Mouse (Mus musculus): Measurements from ENCODE around the gene Pitpnm1. TPM values are rescaled to one million over a fixed set of nuclear protein-coding genes. Genes with fewer than 3 reads are reported as not detected.

The Pitpnm1 gene
- polyA plus RNA-seq, 1 experiment from 2014 or later, result 18.9 TPM

- Histone ChIP-seq H3K4me2 (replicated peaks; ENCODE audit: low read depth, low read length) (no peak within 1 kb of the TSS), H3K36me3 (ENCODE audit: insufficient read depth, low read length) (peaks cover 13% of the 10 kb centered on the region; the same call in 1 of the 2 replicates), H3K27me3 (replicated peaks; ENCODE audit: insufficient read depth, low read length) (no peaks in the 10 kb centered on the region), H3K9ac (replicated peaks; ENCODE audit: low read depth) (no peak within 1 kb of the TSS), H3K27ac (ENCODE audit: low read length) (no peak within 1 kb of the TSS), H3K4me1 (ENCODE audit: insufficient read depth, low read depth, low read length) (peaks cover 6% of the 10 kb centered on the region; the same call in 1 of the 2 replicates), H3K4me3 (ENCODE audit: low read depth, low read length) (no peak within 1 kb of the TSS), H3K9me3 (ENCODE audit: low read length) (no peaks in the 10 kb centered on the region)
- DNase-seq (ENCODE audit: low spot score) (no peak), ATAC-seq (no peak)
- 60% methylated on average over 11 of the region's 11 CpGs for WGBS
- TF ChIP-seq EP300 (IDR thresholded peaks at IDR 0.05), result no peak
- TF ChIP-seq CTCF (IDR thresholded peaks at IDR 0.05), result no peak
Observed at GRCm38 (mm10) chr19:4153232-4153654, 53.4 kb downstream of the Pitpnm1 start, which contains the start of gene Ptprcap. Ptprcap (plus strand) TSS chr19:4153604.

- 67% methylated on average over 13 of the region's 13 CpGs for WGBS
- no peaks in the 10 kb centered on the region for H3K4me1 ChIP-seq (ENCODE audit: insufficient read depth, low read depth, low read length)
- no peak for TF ChIP-seq EP300 (IDR thresholded peaks at IDR 0.05)
- no peak for TF ChIP-seq CTCF (IDR thresholded peaks at IDR 0.05)
- H3K4me2 ChIP-seq (replicated peaks; ENCODE audit: low read depth, low read length), result no peak overlapping the region
- no peaks in the 10 kb centered on the region for H3K9me3 ChIP-seq (ENCODE audit: low read length)
- no peak for ATAC-seq
- H3K36me3 ChIP-seq (ENCODE audit: insufficient read depth, low read length), result peaks cover 23% of the 10 kb centered on the region
- no peak for DNase-seq (ENCODE audit: low spot score)
- H3K4me3 ChIP-seq (ENCODE audit: low read depth, low read length), result no peak overlapping the region
- no peak overlapping the region for H3K9ac ChIP-seq (replicated peaks; ENCODE audit: low read depth)
- H3K27ac ChIP-seq (ENCODE audit: low read length), result 0 out of 2 replicates have a peak overlapping the region, but pooled peaks have one; percentile 26
- no peaks in the 10 kb centered on the region for H3K27me3 ChIP-seq (replicated peaks; ENCODE audit: insufficient read depth, low read length)
Observed at GRCm38 (mm10) chr19:4154437-4155222, 54.8 kb downstream of the Pitpnm1 start.

GRCm38 (mm10) chr19:4155223-4156072 is 55.6 kb downstream of the Pitpnm1 start:
- Histone ChIP-seq H3K27me3 (replicated peaks; ENCODE audit: insufficient read depth, low read length) (no peaks in the 10 kb centered on the region), H3K4me3 (ENCODE audit: low read depth, low read length) (no peak overlapping the region), H3K27ac (ENCODE audit: low read length) (no peak overlapping the region), H3K4me2 (replicated peaks; ENCODE audit: low read depth, low read length) (no peak overlapping the region), H3K36me3 (ENCODE audit: insufficient read depth, low read length) (peaks cover 25% of the 10 kb centered on the region), H3K9me3 (ENCODE audit: low read length) (no peaks in the 10 kb centered on the region), H3K9ac (replicated peaks; ENCODE audit: low read depth) (no peak overlapping the region), H3K4me1 (ENCODE audit: insufficient read depth, low read depth, low read length) (no peaks in the 10 kb centered on the region)
- DNase-seq (ENCODE audit: low spot score) (no peak), ATAC-seq (no peak)
- TF ChIP-seq CTCF (IDR thresholded peaks at IDR 0.05), result no peak
- no peak for TF ChIP-seq EP300 (IDR thresholded peaks at IDR 0.05)
- WGBS, result 74% methylated on average over 6 of the region's 6 CpGs

- no peak for DNase-seq (ENCODE audit: low spot score)
- no peak for ATAC-seq
- no peak for TF ChIP-seq CTCF (IDR thresholded peaks at IDR 0.05)
- TF ChIP-seq EP300 (IDR thresholded peaks at IDR 0.05), result no peak
- H3K9me3 ChIP-seq (ENCODE audit: low read length), result no peaks in the 10 kb centered on the region
- H3K4me3 ChIP-seq (ENCODE audit: low read depth, low read length), result no peak overlapping the region
- H3K4me1 ChIP-seq (ENCODE audit: insufficient read depth, low read depth, low read length), result no peaks in the 10 kb centered on the region
- no peak overlapping the region for H3K27ac ChIP-seq (ENCODE audit: low read length)
- H3K27me3 ChIP-seq (replicated peaks; ENCODE audit: insufficient read depth, low read length), result no peaks in the 10 kb centered on the region
- H3K9ac ChIP-seq (replicated peaks; ENCODE audit: low read depth), result no peak overlapping the region
- peaks cover 29% of the 10 kb centered on the region; the same call in 1 of the 2 replicates for H3K36me3 ChIP-seq (ENCODE audit: insufficient read depth, low read length)
- whole genome bisulfite sequencing, result 79% methylated on average over 18 of the region's 20 CpGs
- H3K4me2 ChIP-seq (replicated peaks; ENCODE audit: low read depth, low read length), result no peak overlapping the region
Observed at GRCm38 (mm10) chr19:4156073-4156579, 56.3 kb downstream of the Pitpnm1 start.

GRCm38 (mm10) chr19:4156771-4157170 is 57.0 kb downstream of the Pitpnm1 start:
- Histone ChIP-seq H3K4me3 (ENCODE audit: low read depth, low read length) (no peak overlapping the region), H3K9me3 (ENCODE audit: low read length) (no peaks in the 10 kb centered on the region), H3K9ac (replicated peaks; ENCODE audit: low read depth) (no peak overlapping the region), H3K4me1 (ENCODE audit: insufficient read depth, low read depth, low read length) (no peaks in the 10 kb centered on the region), H3K36me3 (ENCODE audit: insufficient read depth, low read length) (peaks cover 30% of the 10 kb centered on the region; the same call in 1 of the 2 replicates), H3K4me2 (replicated peaks; ENCODE audit: low read depth, low read length) (no peak overlapping the region), H3K27ac (ENCODE audit: low read length) (no peak overlapping the region), H3K27me3 (replicated peaks; ENCODE audit: insufficient read depth, low read length) (no peaks in the 10 kb centered on the region)
- WGBS, result 90% methylated on average over 12 of the region's 12 CpGs
- DNase-seq (ENCODE audit: low spot score), result no peak
- TF ChIP-seq CTCF (IDR thresholded peaks at IDR 0.05) (no peak), EP300 (IDR thresholded peaks at IDR 0.05) (no peak)
- ATAC-seq, result no peak

GRCm38 (mm10) chr19:4159049-4159448 is 59.3 kb downstream of the Pitpnm1 start:
- Histone ChIP-seq H3K9ac (replicated peaks; ENCODE audit: low read depth) (no peak overlapping the region), H3K4me2 (replicated peaks; ENCODE audit: low read depth, low read length) (no peak overlapping the region), H3K9me3 (ENCODE audit: low read length) (no peaks in the 10 kb centered on the region), H3K27me3 (replicated peaks; ENCODE audit: insufficient read depth, low read length) (no peaks in the 10 kb centered on the region), H3K36me3 (ENCODE audit: insufficient read depth, low read length) (peaks cover 27% of the 10 kb centered on the region; the same call in 1 of the 2 replicates), H3K4me3 (ENCODE audit: low read depth, low read length) (no peak overlapping the region), H3K27ac (ENCODE audit: low read length) (no peak overlapping the region), H3K4me1 (ENCODE audit: insufficient read depth, low read depth, low read length) (no peaks in the 10 kb centered on the region)
- TF ChIP-seq EP300 (IDR thresholded peaks at IDR 0.05) (no peak), CTCF (IDR thresholded peaks at IDR 0.05) (no peak)
- WGBS, result 94% methylated on average over 8 of the region's 8 CpGs
- ATAC-seq (no peak), DNase-seq (ENCODE audit: low spot score) (no peak)

All from lung, postnatal 0 days (tissue).